Mouse (Mus musculus) gastrocnemius, postnatal 4 days (tissue): ENCODE measurements at regions not wholly inside any gene's neighbourhood (a gene's known extent, or its start where the extent isn't known, plus 50 kb on each side); places are given as distances from the start of the nearest gene placed in this dataset.

Source experiments
- DNase-seq, 2 experiments: peaks; one replicate each; pipeline ENCODE4 v3.0.0; 2021 to 2022; ENCODE audit warnings: low spot score in 2 of 2, mixed read lengths in 2 of 2

GRCm38 (mm10) chr13:115266164-115266563, 164.4 kb upstream of the Itga1 start:
- DNase-seq, result no peak

- no peak for DNase-seq
These were observed 155.6 kb upstream of the Itga1 start for GRCm38 (mm10) chr13:115257345-115257744.

GRCm38 (mm10) chr13:115252541-115252940, 150.8 kb upstream of the Itga1 start:
- DNase-seq, result no peak

GRCm38 (mm10) chr13:115231981-115232380, 130.2 kb upstream of the Itga1 start:
- no peak for DNase-seq

GRCm38 (mm10) chr13:115230494-115230893, 128.7 kb upstream of the Itga1 start:
- DNase-seq, result peak in 1 of 2 experiments; percentile 20

GRCm38 (mm10) chr13:115226824-115227223, 125.1 kb upstream of the Itga1 start:
- no peak for DNase-seq

- DNase-seq, result no peak
These were observed 117.9 kb upstream of the Itga1 start for GRCm38 (mm10) chr13:115219701-115220100.

GRCm38 (mm10) chr13:115211285-115211684, 109.5 kb upstream of the Itga1 start:
- DNase-seq, result no peak

GRCm38 (mm10) chr13:115210643-115211208, 109.0 kb upstream of the Itga1 start:
- no peak for DNase-seq

- DNase-seq, result no peak
These were observed 107.8 kb upstream of the Itga1 start for GRCm38 (mm10) chr13:115209402-115210192.

- no peak for DNase-seq
These were observed 105.0 kb upstream of the Itga1 start for GRCm38 (mm10) chr13:115206723-115207122.

GRCm38 (mm10) chr13:115199166-115199565, 97.4 kb upstream of the Itga1 start:
- peak in 1 of 2 experiments; percentile 22 for DNase-seq

- no peak for DNase-seq
These were observed 86.3 kb upstream of the Itga1 start for GRCm38 (mm10) chr13:115188066-115188465.

GRCm38 (mm10) chr13:115187356-115187755, 85.6 kb upstream of the Itga1 start:
- DNase-seq, result no peak

- no peak for DNase-seq
These were observed 80.6 kb upstream of the Itga1 start for GRCm38 (mm10) chr13:115182211-115182870.

- no peak for DNase-seq
These were observed 76.6 kb upstream of the Itga1 start for GRCm38 (mm10) chr13:115178175-115178917.

- DNase-seq, result peak in 1 of 2 experiments; percentile 9
These were observed 69.7 kb upstream of the Itga1 start for GRCm38 (mm10) chr13:115171347-115172062.

GRCm38 (mm10) chr13:115165981-115166380, 64.2 kb upstream of the Itga1 start:
- no peak for DNase-seq

- no peak for DNase-seq
These were observed 61.1 kb upstream of the Itga1 start for GRCm38 (mm10) chr13:115162689-115163413.

GRCm38 (mm10) chr13:115159386-115159785, 57.6 kb upstream of the Itga1 start:
- no peak for DNase-seq
